Mouse (Mus musculus) hindbrain, embryonic 11.5 days (tissue): ENCODE measurements around the gene Pdgfd. TPM values are rescaled to one million over a fixed set of nuclear protein-coding genes. Genes with fewer than 3 reads are reported as not detected.
"Not testable (repeated sequence)": the region's sequence is repeated elsewhere in the genome, so short reads cannot be mapped to it uniquely, and the experiment has no call there.

Experiments
- ATAC-seq: fragments of 200-750 bp; cut with Nextera tagmentation; 2 replicates; pipeline ENCODE4 v1.8.0; 2017; ENCODE audit warnings: mild to moderate bottlenecking, moderate TSS enrichment, moderate library complexity; ENCODE audit not compliant: low FRiP score
- DNase-seq: peaks from one replicate; pipeline ENCODE4 v3.0.0-alpha.2; 2015; ENCODE audit warnings: low spot score
- H3K27ac ChIP-seq: fragments of 300-500 bp; sonication (generic); 2 replicates; pipeline ENCODE4 v1.5.1; 2014; ENCODE audit warnings: mild to moderate bottlenecking, low read depth, low read length
- H3K27me3 ChIP-seq: fragments of 300-500 bp; sonication (generic); 2 replicates; pipeline ENCODE4 v1.6.1; 2014; ENCODE audit warnings: mild to moderate bottlenecking, low read length, moderate library complexity, mixed read lengths; ENCODE audit not compliant: control insufficient read depth, insufficient read depth
- H3K36me3 ChIP-seq: fragments of 300-500 bp; sonication (generic); 2 replicates; pipeline ENCODE4 v1.6.1; 2014; ENCODE audit warnings: mild to moderate bottlenecking, low read length, moderate library complexity, mixed read lengths; ENCODE audit not compliant: control insufficient read depth, insufficient read depth
- H3K4me1 ChIP-seq: fragments of 300-500 bp; sonication (generic); replicated peaks from 2 replicates; pipeline ENCODE4 v1.6.1; 2014; ENCODE audit warnings: low read length, mixed read lengths; ENCODE audit not compliant: control insufficient read depth, insufficient read depth
- H3K4me2 ChIP-seq: fragments of 300-500 bp; sonication (generic); replicated peaks from 2 replicates; pipeline ENCODE4 v1.6.1; 2014; ENCODE audit warnings: mild to moderate bottlenecking, low read depth, low read length
- H3K4me3 ChIP-seq: fragments of 300-500 bp; sonication (generic); 2 replicates; pipeline ENCODE4 v1.5.1; 2014; ENCODE audit warnings: low read depth, low read length
- H3K9ac ChIP-seq: fragments of 300-500 bp; sonication (generic); 2 replicates; pipeline ENCODE4 v1.6.1; 2014; ENCODE audit warnings: low read depth, low read length
- H3K9me3 ChIP-seq: fragments of 300-500 bp; sonication (generic); 2 replicates; pipeline ENCODE4 v1.6.1; 2016; ENCODE audit warnings: low read length; ENCODE audit not compliant: control insufficient read depth
- WGBS: fragments of 180-500 bp; shearing (Covaris S2); extraction: QIAGEN DNeasy Blood & Tissue Kit; methylation state at CpG from one replicate; pipeline ENCODE4 v1.1.7; 2014; 5-methylcytosine and 5-hydroxymethylcytosine counted together
- polyA plus RNA-seq: library from polyadenylated mRNA; unstranded; fragments of >200 nt; fragmentation: Nextera tagmentation; extraction: Ambion mirVana; gene quantifications from 2 replicates; pipeline ENCODE4 v1.2.1, GENCODE M21; 2014

The Pdgfd gene
- polyA plus RNA-seq, 1 experiment from 2014 or later, result 3.8 TPM

- Histone ChIP-seq H3K36me3 (no peaks in the 10 kb centered on the region), H3K27ac (no peak overlapping the region), H3K4me1 (no peaks in the 10 kb centered on the region), H3K9me3 (no peaks in the 10 kb centered on the region), H3K4me3 (no peak overlapping the region), H3K9ac (no peak overlapping the region), H3K27me3 (no peaks in the 10 kb centered on the region), H3K4me2 (no peak overlapping the region)
- DNase-seq (no peak), ATAC-seq (no peak)
- WGBS, result 79% methylated on average over 1 of the region's 1 CpGs
Measured at GRCm38 (mm10) chr9:6217505-6217904, 49.1 kb downstream of the Pdgfd start.

GRCm38 (mm10) chr9:6235982-6236381, 67.6 kb downstream of the Pdgfd start:
- H3K4me2 ChIP-seq, H3K9ac ChIP-seq, H3K36me3 ChIP-seq, H3K27ac ChIP-seq, DNase-seq, H3K4me1 ChIP-seq, H3K4me3 ChIP-seq, ATAC-seq, H3K9me3 ChIP-seq, H3K27me3 ChIP-seq: not testable (repeated sequence)
- WGBS, result 85% methylated on average over 1 of the region's 1 CpGs

- DNase-seq (no peak), ATAC-seq (no peak)
- Histone ChIP-seq H3K4me2 (no peak overlapping the region), H3K27ac (no peak overlapping the region), H3K9me3 (no peaks in the 10 kb centered on the region), H3K4me3 (no peak overlapping the region), H3K4me1 (no peaks in the 10 kb centered on the region), H3K9ac (no peak overlapping the region), H3K36me3 (no peaks in the 10 kb centered on the region), H3K27me3 (no peaks in the 10 kb centered on the region)
- 74% methylated on average over 1 of the region's 1 CpGs for WGBS
Measured at GRCm38 (mm10) chr9:6250320-6250719, 81.9 kb downstream of the Pdgfd start.

GRCm38 (mm10) chr9:6251990-6252389, 83.6 kb downstream of the Pdgfd start:
- DNase-seq (no peak), ATAC-seq (no peak)
- H3K27me3 ChIP-seq, result no peaks in the 10 kb centered on the region
- H3K4me2 ChIP-seq, result no peak overlapping the region
- no peaks in the 10 kb centered on the region for H3K9me3 ChIP-seq
- no peak overlapping the region for H3K27ac ChIP-seq
- no peak overlapping the region for H3K4me3 ChIP-seq
- no peaks in the 10 kb centered on the region for H3K4me1 ChIP-seq
- WGBS, result 90% methylated on average over 2 of the region's 2 CpGs
- no peak overlapping the region for H3K9ac ChIP-seq
- no peaks in the 10 kb centered on the region for H3K36me3 ChIP-seq

- Histone ChIP-seq H3K9ac (no peak overlapping the region), H3K4me1 (no peaks in the 10 kb centered on the region), H3K36me3 (no peaks in the 10 kb centered on the region), H3K4me2 (no peak overlapping the region), H3K27ac (no peak overlapping the region), H3K27me3 (no peaks in the 10 kb centered on the region), H3K9me3 (no peaks in the 10 kb centered on the region), H3K4me3 (no peak overlapping the region)
- no peak for DNase-seq
- ATAC-seq, result no peak
Measured at GRCm38 (mm10) chr9:6257072-6257471, 88.7 kb downstream of the Pdgfd start.

GRCm38 (mm10) chr9:6264820-6265219, 96.4 kb downstream of the Pdgfd start:
- no peaks in the 10 kb centered on the region for H3K9me3 ChIP-seq
- no peaks in the 10 kb centered on the region for H3K4me1 ChIP-seq
- no peaks in the 10 kb centered on the region for H3K36me3 ChIP-seq
- WGBS, result 90% methylated on average over 2 of the region's 2 CpGs
- no peak overlapping the region for H3K4me2 ChIP-seq
- ATAC-seq, result no peak
- H3K27me3 ChIP-seq, result no peaks in the 10 kb centered on the region
- H3K4me3 ChIP-seq, result no peak overlapping the region
- no peak overlapping the region for H3K27ac ChIP-seq
- no peak for DNase-seq
- no peak overlapping the region for H3K9ac ChIP-seq

- H3K4me2 ChIP-seq, result no peak within 1 kb of the TSS
- H3K27me3 ChIP-seq, result no peaks in the 10 kb centered on the region
- H3K27ac ChIP-seq, result no peak within 1 kb of the TSS
- no peaks in the 10 kb centered on the region for H3K4me1 ChIP-seq
- 73% methylated on average over 1 of the region's 1 CpGs for WGBS
- no peaks in the 10 kb centered on the region for H3K9me3 ChIP-seq
- ATAC-seq (no peak), DNase-seq (no peak)
- no peak within 1 kb of the TSS for H3K4me3 ChIP-seq
- no peak within 1 kb of the TSS for H3K9ac ChIP-seq
- H3K36me3 ChIP-seq, result no peaks in the 10 kb centered on the region
Measured at GRCm38 (mm10) chr9:6269796-6270280, 101.5 kb downstream of the Pdgfd start, which contains the start of gene Ddi1. Gene Ddi1, minus strand, starts transcription at chr9:6269846.

- Histone ChIP-seq H3K9ac (no peak overlapping the region), H3K36me3 (no peaks in the 10 kb centered on the region), H3K9me3 (no peaks in the 10 kb centered on the region), H3K4me1 (no peaks in the 10 kb centered on the region), H3K4me3 (no peak overlapping the region), H3K27ac (no peak overlapping the region), H3K4me2 (no peak overlapping the region), H3K27me3 (no peaks in the 10 kb centered on the region)
- ATAC-seq (no peak), DNase-seq (no peak)
- WGBS, result 92% methylated on average over 1 of the region's 1 CpGs
Measured at GRCm38 (mm10) chr9:6276395-6276794, 108.0 kb downstream of the Pdgfd start.

- Histone ChIP-seq H3K4me2 (no peak overlapping the region), H3K9me3 (no peaks in the 10 kb centered on the region), H3K9ac (no peak overlapping the region), H3K4me1 (no peaks in the 10 kb centered on the region), H3K27ac (no peak overlapping the region), H3K36me3 (no peaks in the 10 kb centered on the region), H3K27me3 (no peaks in the 10 kb centered on the region), H3K4me3 (no peak overlapping the region)
- no peak for DNase-seq
- no peak for ATAC-seq
Measured at GRCm38 (mm10) chr9:6277526-6277925, 109.1 kb downstream of the Pdgfd start.
